Mouse (Mus musculus) frontal cortex, postnatal 25 days (tissue): ENCODE measurements around the gene Npy1r.
A peak's percentile ranks its signal among the peaks of the same experiment; 100 is the strongest.

ENCODE experiments used
- DNase-seq, 2 experiments: peaks; one replicate each; pipeline ENCODE4 v3.0.0; 2022; ENCODE audit warnings: low spot score in 2 of 2

The Npy1r gene

DNA sequence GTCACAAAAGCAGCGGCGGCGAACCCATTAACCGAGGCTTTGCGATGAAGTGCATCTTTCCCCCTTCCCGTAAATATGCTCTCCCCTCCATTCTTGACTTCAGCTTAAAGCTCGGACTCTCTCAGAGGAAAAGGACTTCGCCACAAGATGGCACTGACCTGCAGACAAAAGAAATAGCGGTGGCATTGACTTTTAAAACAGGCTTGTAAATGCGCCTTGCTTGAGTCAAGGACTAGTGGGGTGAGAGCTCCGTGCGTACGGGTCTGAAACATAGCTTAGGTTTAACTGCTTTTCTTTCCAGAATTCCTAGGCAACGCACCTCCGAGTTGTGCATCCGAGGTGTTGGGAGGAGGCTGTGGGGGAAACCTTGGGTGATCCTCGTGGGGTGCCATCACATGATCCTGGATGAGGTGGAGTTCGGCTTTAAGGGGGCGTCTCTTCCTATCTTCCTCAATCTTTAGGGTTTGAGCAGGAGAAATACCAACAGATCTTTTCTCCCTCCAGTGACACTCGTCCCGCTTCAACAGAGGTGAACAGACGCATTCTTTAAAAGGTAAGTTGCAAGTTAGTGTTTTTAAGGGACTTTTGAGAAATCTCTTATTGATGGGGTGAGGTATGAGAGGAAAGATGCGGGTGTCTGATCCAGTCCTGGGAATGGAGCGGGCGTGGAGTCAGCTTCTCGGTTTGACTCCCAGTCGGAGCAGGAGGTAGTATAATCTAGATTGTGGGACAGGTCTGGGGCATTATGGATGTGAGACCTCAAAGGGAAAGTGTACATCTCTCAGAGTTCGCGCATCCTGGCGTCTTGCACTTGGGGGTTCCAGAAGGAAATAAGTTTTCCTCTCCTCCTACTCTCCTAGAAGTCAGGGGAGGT, at the start of gene Npy1r:
TSS of gene Npy1r (plus strand) at position 223 of the 874 bp plus-strand sequence.
- peak; percentile 44 to 45 for DNase-seq

DNA sequence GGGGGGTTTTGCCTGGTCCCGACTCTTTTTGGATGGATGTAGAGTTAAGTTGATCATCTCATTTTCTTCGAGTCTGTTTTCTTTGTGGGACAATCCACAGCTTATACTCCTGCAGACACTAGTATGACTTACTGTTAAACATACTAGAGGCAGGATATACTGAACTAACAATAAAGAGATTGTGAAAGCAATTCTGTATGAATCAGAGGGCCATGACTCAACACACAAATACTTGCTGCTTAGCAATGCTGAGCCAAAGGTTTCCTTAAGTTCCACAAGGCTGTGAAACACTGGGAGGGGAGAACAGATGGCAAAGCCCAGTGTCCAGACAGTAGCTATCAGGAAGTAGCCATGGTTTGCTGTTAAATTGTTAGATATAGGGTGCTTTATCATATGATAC, 15.7 kb upstream of the Npy1r start:
- no peak for DNase-seq

GRCm38 (mm10) chr8:66687511-66688329, 9.3 kb upstream of the Npy1r start, which contains the start of gene Npy5r:
Npy5r (minus strand) TSS chr8:66688128.
- DNase-seq: peak; percentile 29 to 35

GRCm38 (mm10) chr8:66688395-66688794, 8.6 kb upstream of the Npy1r start:
- DNase-seq: no peak

- DNase-seq: no peak
Measured at GRCm38 (mm10) chr8:66688799-66689198, 8.2 kb upstream of the Npy1r start.

DNA sequence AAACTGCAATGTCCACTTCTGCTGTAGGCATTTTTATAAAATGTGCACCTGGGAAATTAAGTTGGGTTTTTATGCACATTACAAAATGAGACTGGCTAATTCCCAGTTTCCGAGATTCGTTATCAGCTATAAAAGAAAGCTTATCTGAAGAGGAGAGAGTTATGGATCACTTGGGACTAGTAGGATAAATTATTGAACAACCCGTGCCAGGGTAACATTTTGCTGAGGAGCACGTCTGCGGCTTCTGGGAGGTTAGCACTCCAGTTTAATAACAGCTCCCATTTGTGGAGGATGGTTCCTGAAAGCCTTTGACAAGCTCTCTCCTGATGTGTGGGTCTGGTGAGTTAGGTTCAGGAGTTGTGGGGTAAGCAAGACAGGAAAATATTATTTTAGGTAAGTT, 6.6 kb upstream of the Npy1r start:
- no peak for DNase-seq

DNA sequence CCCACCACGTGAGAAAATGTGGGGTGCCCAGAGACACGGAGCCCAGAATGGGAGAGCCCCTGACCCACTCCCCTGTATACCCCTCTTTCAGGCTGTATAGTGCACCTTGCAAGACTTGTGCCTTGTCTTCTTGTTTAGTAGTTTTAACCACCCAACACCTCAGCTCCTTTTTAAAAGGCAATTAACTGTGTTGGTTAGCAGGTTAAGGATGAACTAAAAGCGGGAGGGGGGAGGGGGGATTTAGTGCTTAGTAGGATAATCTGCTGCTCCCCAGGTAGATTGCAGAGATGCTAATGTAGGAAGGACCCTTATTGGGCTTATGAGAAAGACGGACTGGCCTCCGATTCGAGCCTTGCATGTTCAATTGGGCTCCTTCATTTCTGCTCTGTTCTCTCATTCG, 1.0 kb downstream of the Npy1r start:
- DNase-seq: no peak

DNA sequence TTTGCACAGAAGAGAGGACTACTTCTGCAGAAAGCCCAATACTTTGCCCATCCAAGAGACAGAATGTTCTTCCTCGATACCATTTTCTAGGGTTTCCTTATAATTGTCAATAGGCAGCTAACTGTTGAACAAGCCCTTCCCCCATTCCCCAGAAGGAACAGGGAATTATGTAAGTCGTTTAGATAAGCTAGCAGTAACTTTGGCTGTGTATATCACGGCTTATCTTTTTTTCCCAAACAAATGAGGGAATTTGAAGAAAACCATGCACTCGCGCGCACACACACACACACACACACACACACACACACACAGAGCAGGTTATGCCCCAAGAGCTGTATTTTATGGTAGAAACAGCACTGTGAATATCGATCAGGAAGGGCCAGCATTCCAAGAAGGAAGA, 1.8 kb downstream of the Npy1r start:
- DNase-seq: no peak

DNA sequence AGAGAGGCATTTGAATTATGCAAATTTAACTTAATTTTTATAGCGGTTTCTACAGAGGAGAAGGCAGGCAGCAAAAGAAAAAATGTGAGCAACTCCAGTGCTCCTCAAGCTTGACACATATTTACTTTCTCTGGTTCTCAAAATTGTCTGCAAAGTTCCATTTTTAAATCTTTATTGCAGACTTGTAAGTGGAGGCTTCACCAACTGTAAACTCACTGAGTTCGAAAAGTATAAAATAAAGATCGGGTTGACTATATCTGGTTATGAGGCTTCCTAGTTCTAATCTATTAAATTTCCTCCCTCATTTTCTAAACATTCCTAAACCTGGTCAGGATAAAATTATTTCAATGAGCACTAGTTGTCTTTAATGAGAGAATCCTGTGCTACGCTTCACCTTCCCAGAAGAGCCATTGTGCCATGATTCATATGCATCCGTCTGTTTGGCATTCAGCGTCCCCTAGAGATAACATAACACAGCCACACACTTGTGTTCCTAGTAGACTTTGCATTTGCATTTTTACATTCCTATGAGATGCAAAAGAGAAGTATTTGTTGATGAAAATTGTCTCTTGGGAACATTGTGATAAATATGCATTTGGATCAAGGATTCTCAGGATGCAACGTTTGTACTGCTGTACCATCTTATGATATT, 17.5 kb downstream of the Npy1r start:
- DNase-seq: no peak

- DNase-seq: no peak
Measured at GRCm38 (mm10) chr8:66722835-66723234, 25.8 kb downstream of the Npy1r start.

DNA sequence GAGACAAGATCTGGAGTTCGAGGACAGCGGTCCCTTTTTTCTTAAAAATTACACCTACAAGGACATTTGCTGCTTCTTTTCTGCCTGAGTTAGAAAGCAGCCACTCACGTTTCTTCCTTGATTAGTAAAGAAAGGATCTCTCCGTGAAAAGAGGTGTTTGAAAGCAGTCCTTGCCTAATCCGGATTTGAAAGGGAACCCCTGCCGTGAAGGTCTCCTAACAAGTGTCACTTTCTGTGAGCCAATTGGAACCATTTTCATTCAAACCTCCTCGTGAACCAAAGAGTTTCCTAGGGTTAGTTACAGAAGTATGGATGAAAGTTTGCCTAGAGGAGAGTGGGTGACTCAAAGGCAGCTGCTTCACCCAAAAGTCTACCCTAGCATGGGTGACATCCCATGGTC, 32.5 kb downstream of the Npy1r start:
- no peak for DNase-seq

- no peak for DNase-seq
Measured at GRCm38 (mm10) chr8:66731957-66732356, 35.0 kb downstream of the Npy1r start.

- DNase-seq: no peak
Measured at GRCm38 (mm10) chr8:66742359-66742758, 45.4 kb downstream of the Npy1r start.

- no peak for DNase-seq
Measured at GRCm38 (mm10) chr8:66745612-66746011, 48.6 kb downstream of the Npy1r start.

GRCm38 (mm10) chr8:66751621-66752020, 54.6 kb downstream of the Npy1r start:
- no peak for DNase-seq

DNA sequence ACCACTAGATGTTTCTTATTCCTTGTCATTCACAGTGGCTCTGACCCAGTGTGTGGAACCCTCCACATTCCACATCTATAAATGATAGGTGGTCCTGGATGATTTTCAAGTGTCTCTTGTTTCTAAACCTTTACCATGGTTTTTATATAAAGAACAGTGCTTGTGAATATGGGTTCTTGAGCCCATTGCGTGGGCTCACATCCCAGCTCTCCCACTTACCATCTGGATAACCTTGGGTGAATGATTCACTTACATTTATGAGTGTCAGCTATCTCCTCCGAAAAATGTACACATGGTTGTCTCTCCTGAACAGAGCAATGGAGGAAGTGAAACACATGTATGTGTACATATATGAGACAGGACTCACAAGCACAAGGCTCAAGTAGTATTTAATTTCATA, 59.2 kb downstream of the Npy1r start:
- DNase-seq: no peak
